Mouse (Mus musculus): ENCODE measurements around the gene Ino80e. TPM values are rescaled to one million over a fixed set of nuclear protein-coding genes. Genes with fewer than 3 reads are reported as not detected.

Gene Ino80e
- polyA plus RNA-seq, 1 experiment from 2014 or later: 93.5 TPM

DNA sequence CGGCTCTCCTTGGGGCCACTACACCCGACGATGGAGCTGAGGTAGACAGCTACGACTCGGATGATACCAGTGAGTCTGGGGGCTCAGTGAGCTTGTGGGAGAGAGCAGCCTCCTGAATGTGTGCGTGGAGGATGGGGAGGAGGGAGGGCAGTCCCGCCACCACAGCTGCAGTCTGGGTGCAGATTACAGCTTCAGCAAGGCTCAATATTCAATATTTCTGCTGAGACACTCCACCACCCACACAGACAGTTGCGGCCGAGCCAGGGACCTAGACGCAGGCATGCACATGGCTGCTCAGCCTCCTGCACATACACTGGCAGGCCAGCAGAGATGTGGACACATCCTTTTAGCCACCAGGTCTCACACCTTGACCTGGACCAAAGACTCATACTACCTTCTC is 13.4 kb downstream of the Ino80e start:
- no peak for ATAC-seq (ENCODE audit: low FRiP score, low TSS enrichment)
- H3K4me2 ChIP-seq (ENCODE audit: low read length): peak overlapping the region; percentile 93
- peaks cover 24% of the 10 kb centered on the region for H3K36me3 ChIP-seq (ENCODE audit: control insufficient read depth, insufficient read depth, low read length)
- WGBS: 15% methylated on average over 10 of the region's 10 CpGs
- no peaks in the 10 kb centered on the region for H3K9me3 ChIP-seq (ENCODE audit: control insufficient read depth, low read length)
- peak overlapping the region; percentile 55 for H3K9ac ChIP-seq (replicated peaks; ENCODE audit: low read length)
- peak; percentile 29 for DNase-seq
- no peak overlapping the region for H3K27ac ChIP-seq (replicated peaks; ENCODE audit: low read depth, low read length)
- H3K27me3 ChIP-seq (ENCODE audit: control insufficient read depth, insufficient read depth, low read length): peaks cover 7% of the 10 kb centered on the region; the same call in 1 of the 2 replicates
- H3K4me1 ChIP-seq (ENCODE audit: control insufficient read depth, insufficient read depth, low read length): peaks cover 21% of the 10 kb centered on the region
- peak overlapping the region; percentile 45 for H3K4me3 ChIP-seq (replicated peaks; ENCODE audit: low read depth, low read length)

DNA sequence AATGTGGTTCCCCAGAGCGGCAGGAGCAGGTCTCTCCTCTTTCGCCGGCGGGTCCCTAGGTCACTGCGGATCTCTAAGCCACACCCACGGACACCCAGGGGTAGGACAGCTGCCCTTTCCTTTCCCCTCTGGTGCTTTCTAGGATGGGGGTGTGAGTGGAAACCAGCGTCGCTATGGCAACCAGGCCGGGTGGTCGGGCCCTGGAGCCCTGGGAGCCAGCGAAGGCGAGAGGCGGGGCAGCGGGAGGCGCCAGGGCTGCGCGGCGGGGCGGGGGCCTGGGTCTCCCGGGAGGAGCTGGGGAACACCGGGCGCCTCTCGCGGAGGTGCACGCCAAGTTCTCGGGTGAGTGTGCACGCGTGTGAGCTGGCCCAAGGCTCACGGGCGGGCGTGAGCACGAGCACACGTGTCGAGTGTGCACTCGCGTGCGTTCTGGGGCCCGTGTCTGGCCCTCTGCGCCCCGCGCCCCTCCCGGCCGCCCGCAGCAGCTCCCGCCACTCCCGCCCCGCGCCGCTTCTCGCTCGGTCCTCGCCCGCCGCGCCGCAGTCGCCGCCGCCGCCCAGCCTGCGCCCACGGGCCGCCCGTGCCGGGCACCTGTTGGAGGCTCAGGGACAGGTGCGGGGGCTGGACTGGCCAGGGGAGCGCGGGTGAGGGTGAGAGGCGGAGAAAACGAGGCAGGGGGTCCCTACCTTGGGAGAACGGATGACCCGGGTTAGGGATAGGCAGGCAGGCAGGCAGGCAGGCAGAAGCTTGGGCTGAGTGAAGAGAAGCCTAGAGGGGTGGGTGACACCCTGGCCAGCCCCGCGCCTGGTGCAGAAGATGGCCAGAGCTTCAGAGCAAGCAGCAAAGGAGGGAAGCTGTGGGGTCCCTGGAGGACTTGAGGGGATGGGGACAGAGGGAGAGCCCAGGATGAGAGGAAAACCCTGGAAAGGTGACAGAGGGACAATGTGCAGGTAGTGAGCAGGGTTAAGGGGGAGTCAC is 14.5 kb downstream of the Ino80e start:
- ATAC-seq (ENCODE audit: low FRiP score, low TSS enrichment) (peak; percentile 65), DNase-seq (peak; percentile 80)
- Histone ChIP-seq H3K36me3 (ENCODE audit: control insufficient read depth, insufficient read depth, low read length) (peaks cover 14% of the 10 kb centered on the region), H3K4me2 (ENCODE audit: low read length) (peak overlapping the region; percentile 93), H3K4me1 (ENCODE audit: control insufficient read depth, insufficient read depth, low read length) (peaks cover 21% of the 10 kb centered on the region), H3K9ac (replicated peaks; ENCODE audit: low read length) (peak overlapping the region; percentile 55), H3K27me3 (ENCODE audit: control insufficient read depth, insufficient read depth, low read length) (peaks cover 7% of the 10 kb centered on the region; the same call in 1 of the 2 replicates), H3K4me3 (replicated peaks; ENCODE audit: low read depth, low read length) (peak overlapping the region; percentile 45), H3K9me3 (ENCODE audit: control insufficient read depth, low read length) (no peaks in the 10 kb centered on the region), H3K27ac (replicated peaks; ENCODE audit: low read depth, low read length) (0 out of 2 replicates have a peak overlapping the region, but pooled peaks have one; percentile 26)
- WGBS: under 1% methylated on average over 72 of the region's 74 CpGs

DNA sequence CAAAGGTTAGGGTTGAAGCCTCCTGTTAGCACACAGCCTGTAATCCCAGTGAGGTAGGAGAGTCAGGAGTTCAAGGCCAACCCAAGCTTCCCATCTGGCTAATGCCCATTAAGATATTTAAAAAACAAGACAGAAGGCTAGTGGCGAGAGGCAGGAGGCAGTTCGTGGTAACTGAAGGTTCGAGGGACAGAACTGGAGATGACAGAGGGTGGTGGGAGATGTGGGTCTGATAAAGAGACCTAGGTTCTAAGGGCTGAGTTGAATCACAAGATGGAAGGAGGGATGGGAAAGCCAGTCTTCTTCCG is 15.1 kb downstream of the Ino80e start, which contains the start of gene Doc2a:
TSS of gene Doc2a (plus strand) at position 301 of the 305 bp plus-strand sequence.
- DNase-seq (no peak), ATAC-seq (ENCODE audit: low FRiP score, low TSS enrichment) (no peak)
- peaks cover 7% of the 10 kb centered on the region; the same call in 1 of the 2 replicates for H3K27me3 ChIP-seq (ENCODE audit: control insufficient read depth, insufficient read depth, low read length)
- 0 out of 2 replicates have a peak within 1 kb of the TSS, but pooled peaks have one; percentile 26 for H3K27ac ChIP-seq (replicated peaks; ENCODE audit: low read depth, low read length)
- H3K4me2 ChIP-seq (ENCODE audit: low read length): peak within 1 kb of the TSS; percentile 93
- no peaks in the 10 kb centered on the region for H3K9me3 ChIP-seq (ENCODE audit: control insufficient read depth, low read length)
- peaks cover 21% of the 10 kb centered on the region for H3K4me1 ChIP-seq (ENCODE audit: control insufficient read depth, insufficient read depth, low read length)
- peak within 1 kb of the TSS; percentile 55 for H3K9ac ChIP-seq (replicated peaks; ENCODE audit: low read length)
- H3K4me3 ChIP-seq (replicated peaks; ENCODE audit: low read depth, low read length): peak within 1 kb of the TSS; percentile 45
- H3K36me3 ChIP-seq (ENCODE audit: control insufficient read depth, insufficient read depth, low read length): peaks cover 8% of the 10 kb centered on the region
- WGBS: 28% methylated on average over 4 of the region's 4 CpGs

DNA sequence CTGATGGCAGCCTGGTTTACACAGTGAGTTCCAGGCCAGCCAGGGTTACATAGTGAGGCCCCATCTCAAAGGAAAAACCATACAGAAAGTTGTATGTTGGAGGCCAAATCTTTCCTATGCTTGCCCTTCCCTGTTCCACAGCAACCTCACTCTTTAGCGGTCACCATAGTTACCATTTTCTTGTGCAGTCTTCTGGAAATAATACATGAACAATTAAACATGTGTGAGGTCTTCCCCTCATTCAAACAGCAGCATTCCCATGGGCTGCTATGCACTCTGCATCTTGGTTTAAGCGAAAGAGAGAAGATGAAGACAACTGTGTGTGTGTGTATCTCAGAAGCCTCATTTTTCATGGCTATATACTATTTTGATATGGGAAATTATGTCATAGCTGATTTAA is 16.7 kb downstream of the Ino80e start:
- WGBS: 76% methylated on average over 2 of the region's 2 CpGs
- ATAC-seq (ENCODE audit: low FRiP score, low TSS enrichment) (no peak), DNase-seq (no peak)
- Histone ChIP-seq H3K9ac (replicated peaks; ENCODE audit: low read length) (no peak overlapping the region), H3K27ac (replicated peaks; ENCODE audit: low read depth, low read length) (no peak overlapping the region), H3K4me1 (ENCODE audit: control insufficient read depth, insufficient read depth, low read length) (peaks cover 21% of the 10 kb centered on the region), H3K36me3 (ENCODE audit: control insufficient read depth, insufficient read depth, low read length) (no peaks in the 10 kb centered on the region), H3K4me3 (replicated peaks; ENCODE audit: low read depth, low read length) (no peak overlapping the region), H3K27me3 (ENCODE audit: control insufficient read depth, insufficient read depth, low read length) (peaks cover 7% of the 10 kb centered on the region; the same call in 1 of the 2 replicates), H3K4me2 (ENCODE audit: low read length) (no peak overlapping the region), H3K9me3 (ENCODE audit: control insufficient read depth, low read length) (no peaks in the 10 kb centered on the region)

DNA sequence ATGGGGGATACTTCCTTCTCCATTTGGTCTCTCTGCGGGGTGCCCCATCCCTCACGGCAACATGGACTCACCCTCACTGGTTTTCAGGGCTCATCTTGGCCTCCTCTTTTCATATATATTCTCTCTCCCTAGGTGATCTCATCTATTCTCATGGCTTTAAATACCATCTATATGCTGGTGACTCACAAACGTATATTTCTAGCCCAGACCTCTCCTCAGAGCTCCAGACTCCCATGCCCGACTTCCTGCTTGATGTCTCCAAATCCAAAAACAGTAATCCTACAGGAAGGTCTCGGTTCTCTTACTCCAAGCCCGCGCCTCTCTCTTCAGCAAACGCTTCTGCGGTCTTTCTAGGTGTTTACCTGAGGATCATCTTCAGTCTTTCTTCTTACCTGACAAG is 18.9 kb downstream of the Ino80e start:
- ATAC-seq (ENCODE audit: low FRiP score, low TSS enrichment): no peak
- no peak overlapping the region for H3K9ac ChIP-seq (replicated peaks; ENCODE audit: low read length)
- no peaks in the 10 kb centered on the region for H3K9me3 ChIP-seq (ENCODE audit: control insufficient read depth, low read length)

DNA sequence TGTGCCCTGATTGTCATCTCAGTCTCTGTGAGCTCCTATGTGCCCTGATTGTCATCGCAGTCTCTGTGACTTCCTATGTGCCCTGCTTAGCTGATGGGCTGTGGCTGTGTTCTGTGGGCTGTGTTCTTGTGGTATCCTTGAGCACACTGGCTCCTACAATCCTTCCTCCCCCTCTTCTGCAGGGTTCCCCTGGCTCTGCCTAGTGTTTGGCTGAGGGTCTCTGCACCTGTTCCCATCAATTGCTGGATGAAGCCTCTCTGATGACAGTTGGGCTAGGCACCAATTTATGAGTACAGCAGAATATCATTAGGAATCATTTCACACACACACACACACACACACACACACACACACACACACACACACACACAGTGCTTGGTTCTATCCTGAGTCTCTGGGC is 28.9 kb downstream of the Ino80e start:
- Histone ChIP-seq H3K9me3 (ENCODE audit: control insufficient read depth, low read length) (no peaks in the 10 kb centered on the region), H3K27ac (replicated peaks; ENCODE audit: low read depth, low read length) (no peak overlapping the region), H3K4me1 (ENCODE audit: control insufficient read depth, insufficient read depth, low read length) (peaks cover 5% of the 10 kb centered on the region), H3K4me2 (ENCODE audit: low read length) (no peak overlapping the region), H3K9ac (replicated peaks; ENCODE audit: low read length) (no peak overlapping the region), H3K27me3 (ENCODE audit: control insufficient read depth, insufficient read depth, low read length) (no peaks in the 10 kb centered on the region), H3K36me3 (ENCODE audit: control insufficient read depth, insufficient read depth, low read length) (peaks cover 17% of the 10 kb centered on the region; the same call in 1 of the 2 replicates), H3K4me3 (replicated peaks; ENCODE audit: low read depth, low read length) (no peak overlapping the region)
- DNase-seq (no peak), ATAC-seq (ENCODE audit: low FRiP score, low TSS enrichment) (no peak)
- WGBS: 93% methylated on average over 1 of the region's 1 CpGs

More for the DNA sequence above, 18.9 kb downstream of the Ino80e start:
- H3K4me2 ChIP-seq (ENCODE audit: low read length): no peak overlapping the region
- H3K36me3 ChIP-seq (ENCODE audit: control insufficient read depth, insufficient read depth, low read length): no peaks in the 10 kb centered on the region
- no peak overlapping the region for H3K27ac ChIP-seq (replicated peaks; ENCODE audit: low read depth, low read length)
- no peak overlapping the region for H3K4me3 ChIP-seq (replicated peaks; ENCODE audit: low read depth, low read length)
- no peak for DNase-seq
- no peaks in the 10 kb centered on the region for H3K27me3 ChIP-seq (ENCODE audit: control insufficient read depth, insufficient read depth, low read length)
- 84% methylated on average over 9 of the region's 9 CpGs for WGBS
- H3K4me1 ChIP-seq (ENCODE audit: control insufficient read depth, insufficient read depth, low read length): peaks cover 11% of the 10 kb centered on the region

DNA sequence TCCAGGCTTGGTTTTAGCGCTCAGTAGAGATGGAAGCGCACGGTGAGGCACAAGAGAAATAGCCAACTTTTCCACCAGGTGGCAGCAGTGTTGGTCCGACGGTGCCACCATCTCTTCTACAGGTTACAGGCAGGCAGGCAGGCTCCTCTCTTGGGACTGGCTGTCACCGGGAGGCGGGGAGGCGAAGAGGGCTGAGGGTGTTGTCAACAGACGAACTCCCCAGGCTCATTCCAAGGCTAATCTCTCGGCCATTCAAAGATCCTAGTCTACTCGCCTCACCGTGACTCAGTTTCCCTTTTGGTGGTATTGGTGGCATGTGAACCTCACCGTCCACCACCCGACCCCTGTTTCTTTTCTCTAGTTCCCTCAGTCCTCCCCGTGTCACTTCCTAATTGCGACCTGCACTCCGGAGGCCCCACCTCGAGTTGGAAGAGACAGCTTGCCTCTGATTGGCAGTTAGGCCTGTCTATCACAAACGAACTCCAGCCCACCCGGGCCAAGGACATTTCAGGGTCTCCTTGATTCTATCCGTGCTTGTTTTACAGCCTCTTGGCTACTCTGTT is 30.1 kb downstream of the Ino80e start:
- WGBS: 0% methylated on average over 21 of the region's 21 CpGs
- H3K36me3 ChIP-seq (ENCODE audit: control insufficient read depth, insufficient read depth, low read length): peaks cover 20% of the 10 kb centered on the region
- peak; percentile 92 for DNase-seq
- ATAC-seq (ENCODE audit: low FRiP score, low TSS enrichment): peak; percentile 74
- no peaks in the 10 kb centered on the region for H3K27me3 ChIP-seq (ENCODE audit: control insufficient read depth, insufficient read depth, low read length)
- H3K4me1 ChIP-seq (ENCODE audit: control insufficient read depth, insufficient read depth, low read length): peaks cover 5% of the 10 kb centered on the region
- H3K4me2 ChIP-seq (ENCODE audit: low read length): peak overlapping the region; percentile 60
- no peaks in the 10 kb centered on the region for H3K9me3 ChIP-seq (ENCODE audit: control insufficient read depth, low read length)
- peak overlapping the region; percentile 20; the same call in 1 of the 2 replicates for H3K27ac ChIP-seq (replicated peaks; ENCODE audit: low read depth, low read length)
- no peak overlapping the region for H3K9ac ChIP-seq (replicated peaks; ENCODE audit: low read length)
- H3K4me3 ChIP-seq (replicated peaks; ENCODE audit: low read depth, low read length): peak overlapping the region; percentile 25

DNA sequence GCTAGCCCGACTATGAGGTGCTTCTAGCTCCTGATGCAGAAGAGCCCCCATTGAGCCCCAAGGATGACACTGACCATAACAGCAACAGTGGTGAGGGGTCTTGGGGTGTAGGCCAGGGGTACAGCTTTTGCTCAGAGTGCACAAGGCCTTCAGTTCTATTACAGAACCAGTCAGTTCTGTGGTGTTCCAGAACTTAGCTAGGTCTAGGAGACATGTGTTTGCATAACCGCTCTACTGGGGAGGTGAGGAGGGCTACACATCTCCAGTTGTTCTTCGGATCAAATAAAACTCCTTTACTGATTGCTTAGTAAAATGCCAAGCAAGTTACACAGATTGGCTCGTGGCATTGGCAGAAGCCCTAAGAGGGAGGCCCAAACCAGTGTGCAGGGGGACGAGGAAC is 30.6 kb downstream of the Ino80e start, which contains the start of gene 4930451I11Rik:
TSS of gene 4930451I11Rik (minus strand) at position 101 of the 400 bp plus-strand sequence.
- ATAC-seq (ENCODE audit: low FRiP score, low TSS enrichment) (no peak), DNase-seq (no peak)
- H3K4me3 ChIP-seq (replicated peaks; ENCODE audit: low read depth, low read length): peak within 1 kb of the TSS; percentile 25
- no peak within 1 kb of the TSS for H3K9ac ChIP-seq (replicated peaks; ENCODE audit: low read length)
- H3K27ac ChIP-seq (replicated peaks; ENCODE audit: low read depth, low read length): peak within 1 kb of the TSS; percentile 20; the same call in 1 of the 2 replicates
- no peaks in the 10 kb centered on the region for H3K27me3 ChIP-seq (ENCODE audit: control insufficient read depth, insufficient read depth, low read length)
- WGBS: 57% methylated on average over 5 of the region's 5 CpGs
- no peaks in the 10 kb centered on the region for H3K9me3 ChIP-seq (ENCODE audit: control insufficient read depth, low read length)
- peaks cover 26% of the 10 kb centered on the region for H3K36me3 ChIP-seq (ENCODE audit: control insufficient read depth, insufficient read depth, low read length)
- peak within 1 kb of the TSS; percentile 60 for H3K4me2 ChIP-seq (ENCODE audit: low read length)
- peaks cover 5% of the 10 kb centered on the region for H3K4me1 ChIP-seq (ENCODE audit: control insufficient read depth, insufficient read depth, low read length)
